ENCODE assay signal across 8 mouse cellular contexts in genomic region chr11:11820251-11820650, GRCm38 (mm10). TPM values are rescaled to one million over a fixed set of nuclear protein-coding genes. Genes with fewer than 3 reads are reported as not detected.
DNase-seq lines count a peak whose midpoint lies in the region; ATAC-seq and TF ChIP-seq lines count a peak whose summit lies in the region.

No protein-coding gene starts in this region.

- no peak overlapping the region; the same call in 1 of the 2 replicates for H3K27ac ChIP-seq in ES-E14 (ENCODE audit: insufficient read depth, low read depth, low read length, poor library complexity, severe bottlenecking)
- no peak overlapping the region for H3K27ac ChIP-seq in forebrain, embryonic 14.5 days (ENCODE audit: low read depth, low read length)
- peak overlapping the region; percentile 14 for H3K27ac ChIP-seq in liver, embryonic 14.5 days
- H3K27ac ChIP-seq in neural tube, embryonic 12.5 days = no peak overlapping the region

- TF ChIP-seq EP300 in liver, embryonic 14.5 days (IDR thresholded peaks at IDR 0.05; ENCODE audit: low read depth) = peak; percentile 58; the same call in 1 of the 2 replicates

- no peak overlapping the region; the same call in 1 of the 2 replicates for H3K9ac ChIP-seq in ES-E14 (ENCODE audit: insufficient read depth, low read depth, low read length, poor library complexity, severe bottlenecking)
- no peak overlapping the region for H3K9ac ChIP-seq in forebrain, embryonic 14.5 days (ENCODE audit: low read length)
- no peak overlapping the region for H3K9ac ChIP-seq in liver, embryonic 14.5 days (replicated peaks)
- H3K9ac ChIP-seq in neural tube, embryonic 12.5 days = no peak overlapping the region

- WGBS in forebrain, embryonic 14.5 days = 3% methylated on average over 2 of the region's 2 CpGs
- 1% methylated on average over 2 of the region's 2 CpGs for WGBS in liver, embryonic 14.5 days (ENCODE audit: insufficient replicate concordance)
- WGBS in neural tube, embryonic 12.5 days = 9% methylated on average over 2 of the region's 2 CpGs

- no peaks in the 10 kb centered on the region for H3K9me3 ChIP-seq in ES-E14 (ENCODE audit: control insufficient read depth, insufficient read depth, low read depth, low read length)
- H3K9me3 ChIP-seq in forebrain, embryonic 14.5 days (replicated peaks; ENCODE audit: control insufficient read depth, low read length) = no peaks in the 10 kb centered on the region
- H3K9me3 ChIP-seq in liver, embryonic 14.5 days (ENCODE audit: control insufficient read depth, low read length) = no peaks in the 10 kb centered on the region
- H3K9me3 ChIP-seq in neural tube, embryonic 12.5 days = no peaks in the 10 kb centered on the region

- H3K27me3 ChIP-seq in forebrain, embryonic 14.5 days (replicated peaks; ENCODE audit: control insufficient read depth, insufficient read depth, low read length) = no peaks in the 10 kb centered on the region
- H3K27me3 ChIP-seq in liver, embryonic 14.5 days (ENCODE audit: control insufficient read depth, insufficient read depth, low read length) = no peaks in the 10 kb centered on the region; the same call in 1 of the 2 replicates
- no peaks in the 10 kb centered on the region for H3K27me3 ChIP-seq in neural tube, embryonic 12.5 days (replicated peaks)

- peak; percentile 97 for DNase-seq in ES-E14 (ENCODE audit: low read depth, low spot score)
- peak; percentile 51 for DNase-seq in cerebellum, adult 11 months
- peak; percentile 97 for DNase-seq in forebrain, embryonic 14.5 days (ENCODE audit: low spot score)
- DNase-seq in heart, postnatal 14 days = peak; percentile 74 to 89
- DNase-seq in kidney, postnatal 4 days = peak; percentile 71 to 83
- peak; percentile 79 to 91 (median 80) for DNase-seq in liver, embryonic 14.5 days (ENCODE audit: low read depth in 3 of 3, low spot score in 3 of 3)
- peak; percentile 53 for DNase-seq in testis, postnatal 14 days (ENCODE audit: low spot score)

- peak; percentile 54 for ATAC-seq in forebrain, embryonic 14.5 days
- ATAC-seq in liver, embryonic 14.5 days (ENCODE audit: insufficient read depth) = peak; percentile 27
- ATAC-seq in neural tube, embryonic 12.5 days (ENCODE audit: low FRiP score, low read depth) = peak; percentile 28

- no peaks in the 10 kb centered on the region for H3K36me3 ChIP-seq in ES-E14 (ENCODE audit: control insufficient read depth, insufficient read depth, low read length, poor library complexity, severe bottlenecking)
- H3K36me3 ChIP-seq in forebrain, embryonic 14.5 days (ENCODE audit: control insufficient read depth, insufficient read depth, low read length) = no peaks in the 10 kb centered on the region
- no peaks in the 10 kb centered on the region for H3K36me3 ChIP-seq in liver, embryonic 14.5 days (replicated peaks; ENCODE audit: control insufficient read depth, insufficient read depth, low read depth)
- H3K36me3 ChIP-seq in neural tube, embryonic 12.5 days = no peaks in the 10 kb centered on the region

- no peak overlapping the region for H3K4me3 ChIP-seq in ES-E14 (ENCODE audit: insufficient read depth in 1 of 2, low read depth in 1 of 2, low read length in 2 of 2, poor library complexity in 1 of 2, severe bottlenecking in 1 of 2)
- H3K4me3 ChIP-seq in forebrain, embryonic 14.5 days (ENCODE audit: low read depth, low read length) = no peak overlapping the region
- no peak overlapping the region for H3K4me3 ChIP-seq in liver, embryonic 14.5 days (ENCODE audit: insufficient read depth in 1 of 2, low read depth in 2 of 2, low read length in 2 of 2)
- no peak overlapping the region for H3K4me3 ChIP-seq in neural tube, embryonic 12.5 days

- intact Hi-C loops in heart, postnatal 14 days (cut with DNase I) = loop anchor here (1.0 to 2.0 kb wide), 4 partner anchors 17 to 471 kb away; partner anchors contain the start of gene Grb10

- H3K4me1 ChIP-seq in ES-E14 (ENCODE audit: control insufficient read depth in 2 of 2, insufficient read depth in 2 of 2, low read length in 2 of 2, poor library complexity in 1 of 2) = peaks cover 9 to 12% of the 10 kb centered on the region in 2 experiments
- peaks cover 27% of the 10 kb centered on the region for H3K4me1 ChIP-seq in forebrain, embryonic 14.5 days (ENCODE audit: control insufficient read depth, insufficient read depth, low read length)
- H3K4me1 ChIP-seq in liver, embryonic 14.5 days (replicated peaks; ENCODE audit: control insufficient read depth in 2 of 2, insufficient read depth in 2 of 2, low read length in 1 of 2) = peaks cover 59 to 65% of the 10 kb centered on the region in 2 experiments
- H3K4me1 ChIP-seq in neural tube, embryonic 12.5 days = peaks cover 43% of the 10 kb centered on the region

- peak; percentile 93 for TF ChIP-seq CTCF in liver, embryonic 14.5 days (IDR thresholded peaks at IDR 0.05; ENCODE audit: low read depth)

- in situ Hi-C loops in ES-E14 (cut with MboI; ENCODE audit: low sequenced_read_pairs in 2 of 2, unreplicated experiment in 2 of 2) = no loop called here

- no peak overlapping the region for H3K4me2 ChIP-seq in forebrain, embryonic 14.5 days (ENCODE audit: low read length)
- no peak overlapping the region for H3K4me2 ChIP-seq in liver, embryonic 14.5 days (ENCODE audit: low read depth)
- no peak overlapping the region for H3K4me2 ChIP-seq in neural tube, embryonic 12.5 days (replicated peaks)

TF ChIP-seq in ES-E14, 5 proteins besides CTCF, POLR2A, EP300 and RAD21:
- no peak for TF ChIP-seq HCFC1 (IDR thresholded peaks at IDR 0.05; ENCODE audit: borderline replicate concordance, insufficient read depth, low read length)
- TF ChIP-seq ZC3H11A (IDR thresholded peaks at IDR 0.05; ENCODE audit: borderline replicate concordance, low read depth, low read length) = peak; percentile 100
- TF ChIP-seq ZNF384 (IDR thresholded peaks at IDR 0.05; ENCODE audit: low read depth, low read length) = no peak

RNA-seq across cellular contexts. Expression of gene Fignl1, which starts 11.5 kb away (rescaled TPM):
- 33.8 and 49.6 TPM in 2 replicates for total RNA-seq in ES-E14 (2012; rRNA removed)
- 38.2 and 40.2 TPM in 2 replicates for polyA plus RNA-seq in forebrain, embryonic 14.5 days (2014; fragmentation: Nextera tagmentation; extraction: Ambion mirVana)
- 1 to 10 TPM; 1.0 to 2.3 TPM for total RNA-seq in heart, postnatal 14 days (2021)
- 23.2 and 32.2 TPM in 2 replicates for polyA plus RNA-seq in liver, embryonic 14.5 days (2012; rRNA removed)
- 102 and 110 TPM in 2 replicates for polyA plus RNA-seq in liver, embryonic 14.5 days (2014; fragmentation: Nextera tagmentation; extraction: Ambion mirVana)
- 44.0 and 44.9 TPM in 2 replicates for polyA plus RNA-seq in neural tube, embryonic 12.5 days (2016; fragmentation: Nextera tagmentation; extraction: Ambion mirVana)
